Mouse (Mus musculus) activated CD4-positive, CD25-positive, alpha-beta regulatory T cell, adult 4 months (primary cell): Measurements from ENCODE around the gene Dohh. TPM values are rescaled to one million over a fixed set of nuclear protein-coding genes. Genes with fewer than 3 reads are reported as not detected.

Experiments
- ATAC-seq: one replicate; pipeline ENCODE4 v1.8.0; 2017
- polyA plus RNA-seq, 2 experiments: library from polyadenylated mRNA; unstranded; fragments of 100-300 nt; shearing (Covaris generic); gene quantifications; one replicate each; pipeline ENCODE4 v1.2.1; 2017

Dohh gene
- polyA plus RNA-seq, 2 experiments from 2014 or later: 12.7 to 13.7 TPM

DNA sequence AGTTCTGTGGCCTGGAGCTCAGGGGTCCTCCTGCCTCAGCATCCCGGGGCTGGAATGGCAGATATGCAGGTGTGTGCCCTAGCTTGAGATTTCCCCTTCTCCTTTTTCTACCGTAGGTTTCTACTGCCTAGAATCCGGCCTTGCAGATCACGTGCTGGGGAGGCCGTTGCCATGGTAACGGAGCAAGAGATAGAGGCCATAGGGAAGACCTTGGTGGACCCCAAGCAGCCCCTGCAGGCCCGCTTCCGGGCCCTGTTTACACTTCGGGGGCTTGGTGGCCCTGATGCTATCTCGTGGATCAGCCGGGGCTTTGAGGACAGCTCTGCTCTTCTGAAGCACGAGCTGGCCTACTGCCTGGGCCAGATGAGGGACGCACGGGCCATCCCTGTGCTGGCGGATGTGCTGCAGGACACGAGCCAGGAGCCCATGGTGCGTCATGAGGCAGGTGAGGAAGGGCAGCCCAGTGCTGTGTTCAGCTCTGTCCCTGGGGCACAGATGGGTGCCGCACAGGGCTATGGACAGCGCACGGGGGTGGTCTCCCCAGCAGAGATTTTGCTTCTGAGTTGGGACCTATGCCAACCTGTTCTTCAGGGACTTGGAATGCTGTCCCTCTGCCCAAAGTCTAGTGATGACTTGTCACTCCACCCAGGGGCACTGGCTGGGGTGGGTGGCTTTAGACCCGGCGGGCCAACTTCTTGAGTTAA is 1.5 kb downstream of the Dohh start:
- ATAC-seq: no peak

DNA sequence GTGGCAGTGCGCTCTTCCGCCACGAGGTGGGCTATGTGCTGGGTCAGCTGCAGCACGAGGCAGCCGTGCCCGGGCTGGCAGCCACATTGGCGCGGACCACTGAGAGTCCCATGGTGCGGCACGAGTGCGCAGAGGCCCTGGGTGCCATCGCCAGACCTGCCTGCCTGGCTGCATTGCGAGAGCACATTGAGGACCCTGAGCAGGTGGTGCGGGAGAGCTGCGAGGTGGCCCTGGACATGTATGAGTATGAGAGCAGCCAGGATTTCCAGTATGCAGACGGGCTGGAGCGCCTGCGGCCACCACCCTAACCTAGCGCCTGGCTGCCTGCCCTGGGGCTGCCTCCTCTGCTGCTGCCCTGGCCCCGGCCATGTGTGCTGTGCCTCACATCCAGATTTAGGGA is 3.5 kb downstream of the Dohh start:
- no peak for ATAC-seq

DNA sequence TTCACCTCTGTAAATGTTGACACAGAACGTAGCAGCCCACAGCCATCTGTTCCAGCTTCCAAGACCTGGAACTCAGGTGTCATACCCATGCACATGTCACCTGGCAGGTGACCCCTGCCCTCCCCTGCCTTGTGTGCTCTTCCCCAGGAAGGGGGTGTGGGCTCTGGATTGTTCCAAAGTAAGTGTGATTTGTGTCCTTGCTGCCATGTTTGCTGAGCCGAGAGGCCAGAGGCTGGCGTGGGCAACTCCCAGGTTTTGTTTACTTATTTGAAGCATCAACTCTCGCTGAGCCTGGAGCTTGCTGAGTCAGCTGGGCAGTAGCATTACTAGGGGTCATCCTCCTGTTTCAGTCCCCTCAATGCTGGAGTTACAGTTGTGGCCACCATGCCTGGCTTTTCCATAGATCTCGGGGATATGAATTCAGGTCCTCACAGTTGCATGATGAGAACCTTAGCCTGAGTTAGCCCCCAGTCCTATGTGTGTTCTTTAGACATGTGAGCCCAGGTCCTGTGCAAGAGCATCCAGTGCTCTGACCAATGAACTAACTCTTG is 4.4 kb downstream of the Dohh start, which contains the start of gene Gm48552:
Gm48552 (plus strand) TSS at position 501 of the 551 bp plus-strand sequence.
- no peak for ATAC-seq

GRCm38 (mm10) chr10:81389373-81389772 is 5.1 kb downstream of the Dohh start:
- ATAC-seq: no peak

GRCm38 (mm10) chr10:81389801-81390677 is 5.8 kb downstream of the Dohh start:
- ATAC-seq: peak; percentile 63

DNA sequence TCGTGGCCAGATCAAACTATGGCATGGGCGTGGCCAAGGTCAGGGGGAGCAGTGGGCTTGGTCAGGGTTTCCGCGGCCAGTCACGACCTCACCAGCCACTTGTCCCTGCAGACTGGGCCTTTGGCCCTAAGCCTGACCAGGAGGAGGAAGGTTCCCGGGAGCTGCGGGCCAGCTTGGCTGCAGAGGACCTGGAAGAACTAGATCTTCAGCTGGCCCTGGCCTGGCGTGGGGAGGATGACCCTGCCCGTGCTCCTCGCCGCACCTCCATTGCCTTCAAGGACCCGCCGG is 6.4 kb downstream of the Dohh start:
- ATAC-seq: no peak

- no peak for ATAC-seq
Observed at GRCm38 (mm10) chr10:81392270-81392669, 8.0 kb downstream of the Dohh start.

DNA sequence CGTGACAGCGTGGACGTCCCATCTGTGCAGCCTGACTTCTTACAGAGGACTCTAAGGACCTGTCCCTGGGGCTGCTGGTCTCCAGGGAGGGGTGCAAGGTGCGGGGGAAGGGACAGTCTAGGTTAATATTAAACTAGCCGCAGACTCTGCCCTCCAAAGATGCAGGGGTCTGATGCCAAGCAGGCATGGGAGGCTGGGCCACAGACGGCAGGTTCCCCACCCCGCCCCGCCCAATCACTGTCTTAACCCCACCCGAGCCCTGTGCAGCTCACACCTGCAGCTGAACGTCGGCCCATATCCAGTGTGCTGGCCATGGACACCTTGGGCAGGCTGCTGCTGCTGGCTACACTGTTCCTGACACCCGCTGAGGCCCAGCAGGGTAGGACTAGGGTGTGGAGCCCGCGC is 8.6 kb downstream of the Dohh start, which contains the start of gene Smim24:
Smim24 (plus strand) TSS at position 271 of the 405 bp plus-strand sequence.
- no peak for ATAC-seq

GRCm38 (mm10) chr10:81393456-81394063 is 9.3 kb downstream of the Dohh start:
- ATAC-seq: no peak

- ATAC-seq: peak; percentile 43
Observed at GRCm38 (mm10) chr10:81395127-81395526, 10.9 kb downstream of the Dohh start.

GRCm38 (mm10) chr10:81395865-81396264 is 11.6 kb downstream of the Dohh start:
- no peak for ATAC-seq

DNA sequence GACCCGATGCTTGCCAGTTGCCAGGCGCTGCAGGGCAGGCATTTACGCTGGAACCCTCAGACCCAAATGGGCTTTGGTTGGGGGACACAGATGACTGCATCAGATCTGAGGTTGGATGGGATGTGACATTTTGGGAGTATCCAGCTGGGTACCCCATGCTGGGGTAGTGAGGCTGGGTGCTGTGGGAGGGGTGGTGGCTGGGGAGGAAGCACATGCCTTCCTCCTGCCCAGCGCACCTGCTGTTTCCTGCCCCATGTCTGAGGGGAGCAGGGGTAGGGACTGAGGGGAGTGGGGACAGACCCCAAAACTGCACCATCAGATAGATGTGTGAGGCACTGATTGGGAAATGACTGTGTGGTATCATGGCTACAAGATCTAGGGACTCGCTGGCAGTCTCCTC is 12.5 kb downstream of the Dohh start:
- ATAC-seq: no peak

DNA sequence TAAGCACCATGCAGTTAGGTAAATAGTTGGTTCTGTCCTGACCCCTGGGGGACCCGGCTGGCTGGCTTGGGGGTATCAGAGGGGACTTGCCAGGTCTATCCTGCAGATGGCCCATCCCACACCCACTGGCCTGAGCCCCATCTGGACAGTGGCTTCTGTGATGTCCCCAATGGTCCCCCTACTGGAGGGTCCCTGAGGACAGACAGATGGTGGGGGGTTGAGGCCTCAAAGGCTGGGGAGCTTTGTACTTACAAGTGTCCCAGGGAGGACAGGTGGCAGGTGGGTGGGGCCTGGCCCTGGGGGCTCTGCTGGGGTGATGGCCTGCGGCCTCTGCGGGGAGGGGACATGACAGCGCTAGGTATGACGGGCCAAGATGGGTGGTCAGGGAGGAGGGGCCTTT is 15.1 kb downstream of the Dohh start:
- ATAC-seq: no peak

DNA sequence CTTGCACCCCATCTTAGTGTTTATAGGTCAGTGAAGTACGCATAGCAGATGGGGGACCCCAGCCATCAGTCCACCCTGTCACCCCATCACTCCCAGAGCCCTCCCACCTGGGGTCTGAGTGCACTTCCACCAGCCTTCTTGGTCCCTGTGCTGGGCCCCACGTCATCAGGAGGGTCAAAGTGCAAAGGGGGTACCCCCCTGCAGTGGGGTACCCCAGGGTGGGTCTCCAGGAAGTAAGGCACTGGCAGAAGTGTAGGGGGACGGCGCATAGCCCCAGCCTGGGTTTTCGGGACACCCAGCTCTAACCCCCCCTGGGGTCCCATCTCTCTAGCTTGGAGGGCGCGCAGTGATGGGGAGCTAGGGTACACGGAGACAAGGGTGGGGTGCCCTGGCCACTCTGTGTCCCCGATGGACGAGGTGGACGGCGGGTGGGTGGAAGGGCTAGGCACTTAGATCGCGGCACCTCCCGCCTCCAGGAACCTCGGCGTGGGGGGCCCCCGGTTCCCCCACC is 15.6 kb downstream of the Dohh start:
- ATAC-seq: no peak

- ATAC-seq: no peak
Observed at GRCm38 (mm10) chr10:81400371-81401204, 16.4 kb downstream of the Dohh start.

- no peak for ATAC-seq
Observed at GRCm38 (mm10) chr10:81401205-81401520, 16.9 kb downstream of the Dohh start.

GRCm38 (mm10) chr10:81401521-81402226 is 17.4 kb downstream of the Dohh start:
- peak; percentile 45 for ATAC-seq

GRCm38 (mm10) chr10:81402227-81402765 is 18.1 kb downstream of the Dohh start:
- no peak for ATAC-seq

- no peak for ATAC-seq
Observed at GRCm38 (mm10) chr10:81403511-81403910, 19.3 kb downstream of the Dohh start.

DNA sequence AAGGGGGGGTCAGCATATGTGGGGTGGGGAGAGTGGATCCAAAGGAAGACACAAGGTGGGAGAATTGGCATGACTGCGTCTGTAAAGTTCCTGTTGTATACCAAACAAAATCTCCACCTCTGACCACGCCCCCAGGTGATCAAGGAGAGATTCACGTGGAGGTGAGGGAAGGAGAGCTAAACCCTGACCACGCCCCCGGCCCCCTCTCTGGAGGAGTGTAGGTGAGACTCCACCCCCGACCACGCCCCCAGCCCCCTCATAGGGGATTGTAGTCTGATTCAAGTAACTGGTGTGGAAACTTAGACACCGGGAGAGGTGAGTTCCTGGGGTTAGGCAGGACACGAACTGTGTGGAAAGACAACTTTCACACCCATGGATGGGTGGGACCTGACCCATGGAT is 19.9 kb downstream of the Dohh start:
- no peak for ATAC-seq

- peak; percentile 25 for ATAC-seq
Observed at GRCm38 (mm10) chr10:81404720-81405119, 20.5 kb downstream of the Dohh start.
